Mouse (Mus musculus): Measurements from ENCODE around the gene Ccnd2. TPM values are rescaled to one million over a fixed set of nuclear protein-coding genes. Genes with fewer than 3 reads are reported as not detected.

Gene Ccnd2
- 599 and 663 TPM in 2 replicates for polyA plus RNA-seq (2015; fragmentation: Nextera tagmentation; extraction: Ambion mirVana)

DNA sequence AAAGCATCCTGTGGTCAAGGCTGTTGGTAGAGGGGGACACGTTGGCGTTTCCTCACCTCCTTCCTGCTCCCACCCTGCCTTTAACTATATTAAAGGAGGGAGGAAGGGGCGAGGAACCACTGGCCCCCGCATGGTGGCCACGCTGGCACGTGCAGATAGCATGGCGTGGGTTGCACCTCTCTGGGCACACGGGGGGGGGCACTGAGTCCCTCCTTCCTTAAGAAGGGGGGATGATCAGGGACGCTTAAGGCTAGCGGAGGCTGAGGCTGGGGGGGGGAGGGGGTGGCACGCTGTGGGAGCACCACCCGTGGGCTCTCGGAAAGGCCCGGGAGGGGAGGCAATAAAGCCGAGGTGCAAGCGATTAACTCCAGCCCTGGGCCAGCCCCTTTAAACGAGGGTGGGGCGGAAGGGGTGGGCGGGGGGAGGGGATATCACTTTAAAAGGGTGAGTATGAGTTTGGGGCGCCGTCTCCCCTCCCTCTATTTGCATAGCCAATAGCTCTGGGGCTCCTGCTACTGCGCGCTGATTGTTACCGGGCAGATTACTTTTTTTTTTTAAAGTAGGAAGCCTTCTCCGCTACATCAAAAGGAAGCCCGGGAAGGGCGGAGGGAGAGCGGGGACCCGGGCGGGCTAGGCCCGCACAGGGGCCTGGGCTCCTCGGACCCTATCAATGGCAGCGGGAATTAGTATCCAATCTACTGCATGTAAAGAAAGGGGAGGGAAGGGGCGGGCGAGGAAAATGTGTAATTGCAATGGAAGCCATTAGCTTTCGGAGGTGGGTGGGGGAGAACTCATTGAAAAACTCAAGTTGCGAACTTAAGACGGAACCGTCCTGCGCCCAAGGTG, at the start of gene Ccnd2:
Gene Ccnd2 (minus strand): TSS at position 88 of the 846 bp plus-strand sequence.
- H3K4me2 ChIP-seq, result peak within 1 kb of the TSS; percentile 93
- H3K9me3 ChIP-seq, result no peaks in the 10 kb centered on the region
- peaks cover 60% of the 10 kb centered on the region for H3K4me1 ChIP-seq
- no peaks in the 10 kb centered on the region; the same call in 1 of the 2 replicates for H3K27me3 ChIP-seq
- peak; percentile 84 for ATAC-seq (ENCODE audit: borderline replicate concordance, extremely low read depth, low FRiP score, low TSS enrichment)
- no peaks in the 10 kb centered on the region for H3K36me3 ChIP-seq
- WGBS, result 1% methylated on average over 40 of the region's 40 CpGs
- peak within 1 kb of the TSS; percentile 72 for H3K4me3 ChIP-seq
- peak within 1 kb of the TSS; percentile 94 for H3K27ac ChIP-seq
- peak within 1 kb of the TSS; percentile 52 for H3K9ac ChIP-seq

DNA sequence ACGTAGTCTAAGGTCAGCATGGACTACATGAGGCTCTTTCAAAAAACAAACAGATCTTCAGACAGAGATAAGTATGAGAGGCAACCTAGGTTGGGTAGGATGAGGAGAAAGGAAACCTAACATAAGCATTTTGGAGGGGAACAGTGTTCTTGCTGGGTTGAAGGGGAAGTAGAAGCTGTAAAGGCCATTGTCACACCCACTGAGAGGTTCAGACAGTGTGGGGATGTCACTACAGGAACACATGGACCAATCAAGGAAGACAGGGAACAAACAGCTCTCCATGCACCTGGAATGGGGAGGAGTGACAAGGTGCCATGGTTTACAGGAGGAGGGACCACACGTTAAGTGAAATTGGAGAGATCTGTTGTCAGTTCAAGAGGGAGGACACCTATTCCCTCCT, 45.0 kb upstream of the Ccnd2 start:
- no peak for ATAC-seq (ENCODE audit: borderline replicate concordance, extremely low read depth, low FRiP score, low TSS enrichment)
- H3K9ac ChIP-seq, result no peak overlapping the region
- WGBS, result 64% methylated on average over 2 of the region's 2 CpGs
- no peaks in the 10 kb centered on the region for H3K4me1 ChIP-seq
- no peaks in the 10 kb centered on the region for H3K36me3 ChIP-seq
- H3K9me3 ChIP-seq, result no peaks in the 10 kb centered on the region
- H3K4me2 ChIP-seq, result no peak overlapping the region
- no peaks in the 10 kb centered on the region for H3K27me3 ChIP-seq
- no peak overlapping the region for H3K4me3 ChIP-seq
- no peak overlapping the region for H3K27ac ChIP-seq

DNA sequence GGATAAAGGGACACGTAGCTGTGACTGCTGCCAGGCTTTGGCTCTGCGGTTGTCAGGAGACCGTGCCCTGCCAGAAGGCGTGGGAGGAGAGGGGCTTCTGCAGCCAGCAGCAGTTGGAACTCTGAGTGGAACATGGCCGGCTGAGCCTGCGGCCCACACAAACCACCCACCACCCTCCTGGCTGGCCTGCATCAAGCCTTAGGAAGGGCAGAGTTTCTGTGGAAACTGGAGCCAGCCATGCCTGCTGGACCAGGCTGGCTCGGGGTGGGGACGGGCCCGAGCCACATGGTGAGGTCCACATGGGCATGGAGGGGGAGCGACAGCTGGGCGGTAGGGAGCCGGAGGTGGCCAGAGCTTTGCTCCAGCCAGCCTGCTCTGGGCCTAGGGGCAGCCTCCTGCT, 29.3 kb upstream of the Ccnd2 start:
- no peak for ATAC-seq (ENCODE audit: borderline replicate concordance, extremely low read depth, low FRiP score, low TSS enrichment)
- Histone ChIP-seq H3K9me3 (no peaks in the 10 kb centered on the region), H3K4me1 (peaks cover 13% of the 10 kb centered on the region), H3K27me3 (no peaks in the 10 kb centered on the region), H3K27ac (no peak overlapping the region), H3K4me3 (no peak overlapping the region), H3K36me3 (no peaks in the 10 kb centered on the region), H3K4me2 (no peak overlapping the region), H3K9ac (no peak overlapping the region)
- 67% methylated on average over 12 of the region's 12 CpGs for WGBS

DNA sequence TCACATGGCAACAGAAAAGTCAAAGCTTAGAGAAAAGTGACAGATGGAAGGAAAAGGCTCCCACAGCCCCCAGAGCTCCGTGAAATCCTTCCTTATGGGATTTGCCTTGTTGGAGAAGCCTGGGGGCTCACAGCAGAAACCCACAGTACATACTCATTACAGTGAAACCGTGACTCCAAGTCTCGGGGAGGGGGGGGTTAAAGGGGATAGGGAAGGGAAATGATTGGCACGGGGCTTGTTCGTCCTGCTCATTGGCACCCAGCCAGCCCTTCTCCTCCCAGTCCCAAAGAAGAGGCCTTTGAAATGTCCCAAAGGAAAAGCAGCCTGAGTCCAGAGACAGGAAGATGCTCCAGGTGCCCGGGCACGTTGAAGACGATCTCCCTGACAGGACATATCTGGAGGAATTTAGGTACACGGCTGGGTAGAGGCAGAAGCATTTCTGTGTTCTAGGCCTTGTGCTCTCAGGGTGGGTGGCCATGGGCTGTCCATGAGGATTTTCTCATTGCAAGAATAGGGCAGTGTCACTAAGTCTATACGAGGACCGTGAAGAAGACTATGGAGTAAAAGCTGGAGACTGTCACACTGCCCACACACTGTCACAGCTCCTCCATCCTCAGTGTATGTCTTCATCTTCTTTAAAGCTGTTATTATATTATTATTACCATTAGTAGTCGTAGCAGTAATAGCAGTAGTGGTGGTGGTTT, 27.2 kb upstream of the Ccnd2 start:
- no peak overlapping the region for H3K27ac ChIP-seq
- no peak overlapping the region for H3K4me3 ChIP-seq
- no peaks in the 10 kb centered on the region for H3K27me3 ChIP-seq
- H3K9me3 ChIP-seq, result no peaks in the 10 kb centered on the region
- H3K4me2 ChIP-seq, result no peak overlapping the region
- no peak overlapping the region for H3K9ac ChIP-seq
- H3K36me3 ChIP-seq, result no peaks in the 10 kb centered on the region
- WGBS, result 44% methylated on average over 12 of the region's 12 CpGs
- peaks cover 13% of the 10 kb centered on the region for H3K4me1 ChIP-seq
- ATAC-seq (ENCODE audit: borderline replicate concordance, extremely low read depth, low FRiP score, low TSS enrichment), result no peak

DNA sequence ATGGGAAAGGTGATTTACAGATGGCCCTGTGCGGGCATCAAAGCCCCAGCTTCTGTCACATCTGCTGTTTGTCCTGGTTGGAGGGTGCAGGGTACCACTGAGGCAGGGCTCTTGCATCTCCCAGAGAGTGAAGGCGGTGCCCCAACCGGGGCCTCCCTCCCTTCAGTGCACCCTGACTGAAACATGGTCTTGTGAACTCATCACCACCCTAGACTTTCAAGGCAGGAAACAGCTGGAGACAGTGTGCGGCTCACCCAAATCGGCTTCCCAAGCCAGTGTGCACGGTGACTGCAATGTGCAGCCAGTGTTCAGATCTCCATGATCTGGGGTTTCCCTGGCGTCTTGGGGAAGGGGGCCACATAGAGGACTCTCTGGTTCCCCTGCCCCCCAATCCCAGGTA, 26.0 kb upstream of the Ccnd2 start:
- H3K9me3 ChIP-seq, result no peaks in the 10 kb centered on the region
- ATAC-seq (ENCODE audit: borderline replicate concordance, extremely low read depth, low FRiP score, low TSS enrichment), result peak; percentile 33; the same call in 1 of the 2 replicates
- no peak overlapping the region for H3K4me3 ChIP-seq
- H3K27ac ChIP-seq, result peak overlapping the region; percentile 42
- 47% methylated on average over 7 of the region's 7 CpGs for WGBS
- H3K4me2 ChIP-seq, result no peak overlapping the region
- H3K4me1 ChIP-seq, result peaks cover 13% of the 10 kb centered on the region
- no peaks in the 10 kb centered on the region for H3K36me3 ChIP-seq
- no peaks in the 10 kb centered on the region for H3K27me3 ChIP-seq
- H3K9ac ChIP-seq, result no peak overlapping the region

GRCm38 (mm10) chr6:127177441-127177840, 25.4 kb upstream of the Ccnd2 start:
- no peak overlapping the region for H3K4me2 ChIP-seq
- no peaks in the 10 kb centered on the region for H3K27me3 ChIP-seq
- H3K9me3 ChIP-seq, result no peaks in the 10 kb centered on the region
- H3K4me1 ChIP-seq, result peaks cover 13% of the 10 kb centered on the region
- no peak overlapping the region for H3K9ac ChIP-seq
- H3K36me3 ChIP-seq, result no peaks in the 10 kb centered on the region
- ATAC-seq (ENCODE audit: borderline replicate concordance, extremely low read depth, low FRiP score, low TSS enrichment), result peak; percentile 90
- WGBS, result 23% methylated on average over 4 of the region's 4 CpGs
- no peak overlapping the region for H3K4me3 ChIP-seq
- H3K27ac ChIP-seq, result peak overlapping the region; percentile 42

DNA sequence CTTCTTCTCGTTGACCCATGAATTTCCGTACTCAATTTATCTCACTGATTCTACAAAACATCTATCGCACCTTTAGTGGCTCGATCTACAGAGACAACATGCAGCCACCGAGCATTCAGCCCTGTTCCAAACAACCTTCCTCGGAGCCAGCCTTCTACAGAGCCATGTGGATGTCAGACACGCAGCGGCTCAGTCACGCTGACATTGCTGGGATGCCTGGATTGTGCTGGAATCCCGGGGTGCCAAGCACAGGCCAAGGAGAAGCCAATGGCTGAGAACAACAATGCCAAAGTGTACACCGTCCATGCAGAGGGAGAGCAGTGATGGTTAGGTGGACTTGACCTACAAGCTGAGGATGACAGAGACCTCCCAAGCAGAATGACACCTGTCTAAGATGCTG, 20.5 kb upstream of the Ccnd2 start:
- Histone ChIP-seq H3K36me3 (no peaks in the 10 kb centered on the region), H3K27me3 (no peaks in the 10 kb centered on the region), H3K4me3 (no peak overlapping the region), H3K4me2 (no peak overlapping the region), H3K9ac (no peak overlapping the region), H3K4me1 (peaks cover 7% of the 10 kb centered on the region), H3K9me3 (no peaks in the 10 kb centered on the region), H3K27ac (no peak overlapping the region)
- ATAC-seq (ENCODE audit: borderline replicate concordance, extremely low read depth, low FRiP score, low TSS enrichment), result no peak
- WGBS, result 76% methylated on average over 11 of the region's 11 CpGs

DNA sequence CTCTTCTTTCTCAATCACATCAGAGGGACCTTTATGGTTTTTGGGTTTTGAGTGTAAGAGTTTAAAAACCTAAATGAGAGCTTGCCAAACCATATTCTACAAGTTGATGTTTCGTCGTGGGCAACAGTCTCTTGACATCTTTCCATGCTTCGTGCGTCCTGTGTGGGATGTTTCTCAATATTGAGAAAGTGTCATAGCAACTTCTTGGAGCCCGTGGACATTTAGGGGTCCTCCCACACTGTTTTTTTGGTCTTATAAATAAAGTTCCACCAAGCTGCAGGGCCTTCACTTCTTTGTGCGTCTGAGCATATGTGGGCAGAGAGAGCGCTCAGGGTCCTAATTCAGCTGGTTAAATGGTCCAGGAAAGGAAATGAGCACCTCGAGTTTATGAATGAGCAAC, 18.7 kb upstream of the Ccnd2 start:
- no peak overlapping the region for H3K27ac ChIP-seq
- ATAC-seq (ENCODE audit: borderline replicate concordance, extremely low read depth, low FRiP score, low TSS enrichment), result no peak
- H3K4me3 ChIP-seq, result no peak overlapping the region
- WGBS, result 75% methylated on average over 8 of the region's 8 CpGs
- no peaks in the 10 kb centered on the region for H3K27me3 ChIP-seq
- H3K9ac ChIP-seq, result no peak overlapping the region
- no peaks in the 10 kb centered on the region for H3K9me3 ChIP-seq
- no peaks in the 10 kb centered on the region for H3K4me1 ChIP-seq
- no peaks in the 10 kb centered on the region for H3K36me3 ChIP-seq
- H3K4me2 ChIP-seq, result no peak overlapping the region

DNA sequence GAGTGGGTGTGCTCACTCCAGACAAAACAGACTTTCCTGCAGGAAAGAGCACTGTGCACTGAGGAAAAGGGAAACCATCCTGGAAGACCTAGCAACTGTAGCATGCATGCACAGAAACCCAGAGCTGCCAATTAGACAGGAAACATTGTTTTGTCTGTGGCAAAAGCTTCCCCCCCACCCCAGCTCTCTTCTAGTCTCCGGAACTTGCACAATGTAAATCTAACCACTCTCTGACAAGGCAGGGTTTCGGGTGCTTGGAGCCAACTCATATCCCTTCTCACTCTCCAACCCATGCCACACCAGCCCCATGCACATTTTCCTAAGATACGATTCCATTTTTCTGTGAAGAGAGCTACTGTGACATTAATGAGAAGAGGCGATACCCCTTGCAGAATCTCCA, 13.7 kb upstream of the Ccnd2 start:
- Histone ChIP-seq H3K27me3 (no peaks in the 10 kb centered on the region), H3K27ac (0 out of 2 replicates have a peak overlapping the region, but pooled peaks have one; percentile 15), H3K4me1 (peaks cover 6% of the 10 kb centered on the region), H3K4me3 (no peak overlapping the region), H3K36me3 (no peaks in the 10 kb centered on the region), H3K4me2 (no peak overlapping the region), H3K9me3 (no peaks in the 10 kb centered on the region), H3K9ac (no peak overlapping the region)
- no peak for ATAC-seq (ENCODE audit: borderline replicate concordance, extremely low read depth, low FRiP score, low TSS enrichment)
- WGBS, result 62% methylated on average over 4 of the region's 4 CpGs

GRCm38 (mm10) chr6:127162842-127163241, 10.8 kb upstream of the Ccnd2 start:
- H3K4me3 ChIP-seq, result no peak overlapping the region
- WGBS, result 21% methylated on average over 6 of the region's 6 CpGs
- peaks cover 2% of the 10 kb centered on the region; the same call in 1 of the 2 replicates for H3K27me3 ChIP-seq
- peak overlapping the region; percentile 3; the same call in 1 of the 2 replicates for H3K4me2 ChIP-seq
- peaks cover 6% of the 10 kb centered on the region for H3K4me1 ChIP-seq
- ATAC-seq (ENCODE audit: borderline replicate concordance, extremely low read depth, low FRiP score, low TSS enrichment), result 0 out of 2 replicates have a peak, but pooled peaks have one; percentile 19
- no peaks in the 10 kb centered on the region for H3K36me3 ChIP-seq
- H3K9ac ChIP-seq, result no peak overlapping the region
- H3K9me3 ChIP-seq, result no peaks in the 10 kb centered on the region
- H3K27ac ChIP-seq, result no peak overlapping the region

DNA sequence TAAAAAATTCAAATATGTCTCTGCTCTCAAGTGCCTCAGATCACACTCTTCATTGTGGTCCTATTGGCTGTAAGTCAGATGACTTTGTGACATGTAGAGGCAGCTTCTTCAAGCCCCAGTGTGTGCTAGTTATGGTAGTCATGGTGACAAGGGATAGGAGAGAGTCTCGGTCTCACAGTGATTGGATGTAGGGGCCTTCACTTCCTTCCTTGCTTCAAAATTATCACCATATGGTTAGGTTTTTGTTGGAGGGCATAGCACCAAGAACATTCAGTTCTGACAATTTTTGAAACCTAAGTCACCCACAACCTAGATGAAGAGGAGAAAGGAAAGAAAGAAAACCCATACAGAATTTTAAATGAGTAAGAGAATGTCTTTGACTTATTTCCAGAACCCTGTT, 5.3 kb upstream of the Ccnd2 start:
- H3K27ac ChIP-seq, result no peak overlapping the region
- no peaks in the 10 kb centered on the region for H3K36me3 ChIP-seq
- no peaks in the 10 kb centered on the region for H3K9me3 ChIP-seq
- H3K27me3 ChIP-seq, result peaks cover 6% of the 10 kb centered on the region
- 48% methylated on average over 1 of the region's 1 CpGs for WGBS
- no peak overlapping the region for H3K4me3 ChIP-seq
- no peak overlapping the region for H3K9ac ChIP-seq
- no peak for ATAC-seq (ENCODE audit: borderline replicate concordance, extremely low read depth, low FRiP score, low TSS enrichment)
- H3K4me2 ChIP-seq, result no peak overlapping the region
- peaks cover 28% of the 10 kb centered on the region for H3K4me1 ChIP-seq

GRCm38 (mm10) chr6:127155468-127155867, 3.5 kb upstream of the Ccnd2 start:
- H3K9me3 ChIP-seq, result no peaks in the 10 kb centered on the region
- H3K27ac ChIP-seq, result peak overlapping the region; percentile 94; the same call in 1 of the 2 replicates
- H3K4me1 ChIP-seq, result peaks cover 42% of the 10 kb centered on the region
- H3K27me3 ChIP-seq, result peaks cover 6% of the 10 kb centered on the region
- peak overlapping the region; percentile 72 for H3K4me3 ChIP-seq
- peak overlapping the region; percentile 93 for H3K4me2 ChIP-seq
- under 1% methylated on average over 15 of the region's 15 CpGs for WGBS
- H3K36me3 ChIP-seq, result no peaks in the 10 kb centered on the region
- H3K9ac ChIP-seq, result peak overlapping the region; percentile 46
- no peak for ATAC-seq (ENCODE audit: borderline replicate concordance, extremely low read depth, low FRiP score, low TSS enrichment)
